Mouse (Mus musculus) stomach, embryonic 14.5 days (tissue): ENCODE measurements around the gene Plaa. TPM values are rescaled to one million over a fixed set of nuclear protein-coding genes. Genes with fewer than 3 reads are reported as not detected.

Experiments used
- ATAC-seq: fragments of 200-750 bp; cut with Nextera tagmentation; 2 replicates; pipeline ENCODE4 v1.8.0; 2017; ENCODE audit warnings: low read depth, moderate TSS enrichment; ENCODE audit not compliant: insufficient number of reproducible peaks, insufficient read depth, low FRiP score
- H3K27ac ChIP-seq: fragments of 300-500 bp; sonication (generic); 2 replicates; pipeline ENCODE4 v1.5.1; 2014; ENCODE audit warnings: mild to moderate bottlenecking, low read length, moderate library complexity, mixed read lengths
- H3K27me3 ChIP-seq: fragments of 300-500 bp; sonication (generic); 2 replicates; pipeline ENCODE4 v1.6.1; 2014; ENCODE audit warnings: low read length, control low read depth, mixed read lengths; ENCODE audit not compliant: control insufficient read depth, insufficient read depth
- H3K36me3 ChIP-seq: fragments of 300-500 bp; sonication (generic); 2 replicates; pipeline ENCODE4 v1.6.1; 2014; ENCODE audit warnings: mild to moderate bottlenecking, control low read depth, low read length, moderate library complexity, mixed read lengths; ENCODE audit not compliant: control insufficient read depth, insufficient read depth
- H3K4me1 ChIP-seq: fragments of 300-500 bp; sonication (generic); 2 replicates; pipeline ENCODE4 v1.6.1; 2014; ENCODE audit warnings: low read length, control low read depth, mixed read lengths; ENCODE audit not compliant: control insufficient read depth, insufficient read depth
- H3K4me2 ChIP-seq: fragments of 300-500 bp; sonication (generic); replicated peaks from 2 replicates; pipeline ENCODE4 v1.6.1; 2014; ENCODE audit warnings: low read depth, low read length, control low read depth
- H3K4me3 ChIP-seq: fragments of 300-500 bp; sonication (generic); 2 replicates; pipeline ENCODE4 v1.5.1; 2014; ENCODE audit warnings: low read depth, low read length, control low read depth
- H3K9ac ChIP-seq: fragments of 300-500 bp; sonication (generic); replicated peaks from 2 replicates; pipeline ENCODE4 v1.6.1; 2014; ENCODE audit warnings: low read depth, mild to moderate bottlenecking, control low read depth, low read length, moderate library complexity, mixed read lengths
- H3K9me3 ChIP-seq: fragments of 300-500 bp; sonication (generic); 2 replicates; pipeline ENCODE4 v1.6.1; 2016; ENCODE audit warnings: low read depth, low read length, control low read depth; ENCODE audit not compliant: control insufficient read depth
- WGBS: fragments of 180-500 bp; shearing (Covaris S2); extraction: QIAGEN DNeasy Blood & Tissue Kit; methylation state at CpG from one replicate; pipeline ENCODE4 v1.1.7; 2014; 5-methylcytosine and 5-hydroxymethylcytosine counted together
- polyA plus RNA-seq: library from polyadenylated mRNA; unstranded; fragments of >200 nt; fragmentation: Nextera tagmentation; extraction: Ambion mirVana; gene quantifications from 2 replicates; pipeline ENCODE4 v1.2.1, GENCODE M21; 2014

Plaa gene
- polyA plus RNA-seq, 1 experiment from 2014 or later, result 64.6 TPM

GRCm38 (mm10) chr4:94533205-94533604 is 69.8 kb downstream of the Plaa start:
- Histone ChIP-seq H3K27me3 (no peaks in the 10 kb centered on the region), H3K27ac (no peak overlapping the region), H3K4me1 (no peaks in the 10 kb centered on the region), H3K4me2 (no peak overlapping the region), H3K9me3 (no peaks in the 10 kb centered on the region), H3K4me3 (no peak overlapping the region), H3K36me3 (no peaks in the 10 kb centered on the region; the same call in 1 of the 2 replicates), H3K9ac (no peak overlapping the region)
- no peak for ATAC-seq

- no peaks in the 10 kb centered on the region; the same call in 1 of the 2 replicates for H3K36me3 ChIP-seq
- no peak overlapping the region for H3K4me3 ChIP-seq
- 90% methylated on average over 1 of the region's 1 CpGs for WGBS
- no peak overlapping the region for H3K27ac ChIP-seq
- no peak overlapping the region for H3K4me2 ChIP-seq
- H3K9ac ChIP-seq, result no peak overlapping the region
- H3K4me1 ChIP-seq, result no peaks in the 10 kb centered on the region
- ATAC-seq, result no peak
- H3K27me3 ChIP-seq, result no peaks in the 10 kb centered on the region
- no peaks in the 10 kb centered on the region for H3K9me3 ChIP-seq
Measured at GRCm38 (mm10) chr4:94529448-94529847, 73.6 kb downstream of the Plaa start.

GRCm38 (mm10) chr4:94523321-94523720 is 79.7 kb downstream of the Plaa start:
- no peaks in the 10 kb centered on the region for H3K36me3 ChIP-seq
- ATAC-seq, result no peak

GRCm38 (mm10) chr4:94517631-94518030 is 85.4 kb downstream of the Plaa start:
- Histone ChIP-seq H3K4me3 (no peak overlapping the region), H3K4me1 (no peaks in the 10 kb centered on the region), H3K4me2 (no peak overlapping the region), H3K9ac (no peak overlapping the region), H3K27ac (no peak overlapping the region), H3K9me3 (no peaks in the 10 kb centered on the region), H3K27me3 (no peaks in the 10 kb centered on the region), H3K36me3 (no peaks in the 10 kb centered on the region)
- WGBS, result 61% methylated on average over 4 of the region's 4 CpGs
- no peak for ATAC-seq

More at GRCm38 (mm10) chr4:94523321-94523720, 79.7 kb downstream of the Plaa start:
- Histone ChIP-seq H3K4me2 (no peak overlapping the region), H3K9me3 (no peaks in the 10 kb centered on the region), H3K9ac (no peak overlapping the region), H3K27ac (no peak overlapping the region), H3K4me1 (no peaks in the 10 kb centered on the region), H3K4me3 (no peak overlapping the region), H3K27me3 (no peaks in the 10 kb centered on the region)

Other genes with a start within 250 kb of the Plaa start
- gene Gm10306, start 46.7 kb downstream of the Plaa start, polyA plus RNA-seq, result 0.88 TPM in 1 of 2 replicates, not detected in the other
- gene Caap1, start 46.4 kb downstream of the Plaa start, polyA plus RNA-seq, result 19.6 and 22.6 TPM in 2 replicates
- 35.7 and 38.6 TPM in 2 replicates for gene Ift74, start 11.2 kb upstream of the Plaa start, polyA plus RNA-seq
- gene Lrrc19, start 46.9 kb upstream of the Plaa start, polyA plus RNA-seq, result 1.1 and 1.4 TPM in 2 replicates
- 11.7 and 12.6 TPM in 2 replicates for gene Tek, start 136.0 kb upstream of the Plaa start, polyA plus RNA-seq